ENCODE assay signal across 19 mouse cellular contexts in the genomic region with DNA sequence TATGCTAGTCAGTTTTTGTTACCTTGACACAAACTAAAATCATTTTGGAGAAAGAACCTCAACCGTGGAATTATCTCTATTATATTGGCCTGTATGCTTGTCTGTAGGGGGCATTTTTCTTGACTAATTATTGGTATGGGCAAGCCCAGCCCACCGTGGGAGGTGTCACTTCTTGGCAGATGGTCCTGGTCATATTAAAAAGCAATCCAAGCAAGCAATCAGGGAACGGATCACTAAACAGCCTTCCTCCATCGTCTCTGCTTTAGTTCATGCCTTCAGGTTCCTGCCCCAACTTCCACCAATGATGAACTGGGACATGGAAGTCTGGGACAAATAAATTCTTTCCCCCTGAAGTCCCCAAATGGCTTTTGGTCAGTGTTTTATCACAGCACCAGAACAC.
DNase-seq lines count a peak whose midpoint lies in the region; TF ChIP-seq lines count a peak whose summit lies in the region.
"Had no signal": no experiment of that assay in that cellular context is flagged by ENCODE, and none has a peak within 500 bp of the region (broad histone marks: within the 10 kb centered on the region; RNA-seq: fewer than 3 reads in every experiment).

No protein-coding gene starts in this region.

- no peak overlapping the region for H3K27ac ChIP-seq in testis, adult 2 months (ENCODE audit: control insufficient read depth, insufficient read depth, low read depth, low read length)
- H3K27ac ChIP-seq: embryonic facial prominence, embryonic 13.5 days; embryonic facial prominence, embryonic 15.5 days; forebrain, embryonic 10.5 days; forebrain, embryonic 12.5 days had no signal

- no peaks in the 10 kb centered on the region for H3K27me3 ChIP-seq in testis, adult 2 months (ENCODE audit: control insufficient read depth, insufficient read depth, low read length)
- H3K27me3 ChIP-seq: embryonic facial prominence, embryonic 13.5 days; embryonic facial prominence, embryonic 15.5 days; forebrain, embryonic 12.5 days had no signal

- no peak for TF ChIP-seq POLR2A in testis, adult 2 months (IDR thresholded peaks at IDR 0.05; ENCODE audit: control insufficient read depth, low read depth, low read length)

- peak; percentile 9 to 13 for DNase-seq in cerebellum, postnatal 14 days
- DNase-seq in cerebellum, adult 18-20 months, result no peak
- DNase-seq in kidney, adult 9 months, result peak; percentile 73
- no peak for DNase-seq in kidney, postnatal 14 days
- DNase-seq in testis, postnatal 10 days (ENCODE audit: low spot score), result no peak
- DNase-seq: adrenal gland, adult 2 months; adrenal gland, postnatal 10 days; adrenal gland, postnatal 25 days; cerebellum, adult 11-12 months; cerebellum, adult 8-10 months; cerebellum, adult 9-11 months; cerebellum, postnatal 36 days; embryo, embryonic 11 days had no signal

- no peaks in the 10 kb centered on the region for H3K36me3 ChIP-seq in testis, adult 2 months (ENCODE audit: control insufficient read depth, insufficient read depth, low read length)
- H3K36me3 ChIP-seq: embryonic facial prominence, embryonic 13.5 days; embryonic facial prominence, embryonic 15.5 days; forebrain, embryonic 10.5 days; forebrain, embryonic 12.5 days had no signal

- TF ChIP-seq CTCF in testis, adult 2 months (IDR thresholded peaks at IDR 0.05; ENCODE audit: control insufficient read depth, insufficient read depth, insufficient replicate concordance, low read depth, low read length), result no peak

- peak overlapping the region; percentile 11; the same call in 1 of the 2 replicates for H3K4me3 ChIP-seq in testis, adult 2 months (ENCODE audit: control insufficient read depth, low read depth, low read length)
- H3K4me3 ChIP-seq: embryonic facial prominence, embryonic 13.5 days; embryonic facial prominence, embryonic 15.5 days; erythroblast, embryonic 14.5 days; forebrain, embryonic 10.5 days; forebrain, embryonic 12.5 days had no signal

- no peaks in the 10 kb centered on the region for H3K4me1 ChIP-seq in testis, adult 2 months (ENCODE audit: control insufficient read depth, insufficient read depth, low read length)
- H3K4me1 ChIP-seq: embryonic facial prominence, embryonic 13.5 days; embryonic facial prominence, embryonic 15.5 days; forebrain, embryonic 10.5 days; forebrain, embryonic 12.5 days had no signal

Comparison
In these comparisons a context has a peak if more than half of its experiments do, and no peak if none do; other contexts are left out.
1. DNase-seq: peak in cerebellum, postnatal 14 days (2 of 2) and kidney, adult 9 months (single experiment); none in cerebellum, adult 18-20 months (0 of 2), kidney, postnatal 14 days (single experiment) and testis, postnatal 10 days (single experiment).